Mouse (Mus musculus) embryonic stem cell, embryonic (primary cell): ENCODE data around the gene Hist1h2bq.
"Not testable (repeated sequence)": the region's sequence is repeated elsewhere in the genome, so short reads cannot be mapped to it uniquely, and the experiment has no call there.

Experiments used
- CTCF ChIA-PET, 4 experiments: fragments of 300-600 bp in 2 of 4; fragments of 350-600 bp in 2 of 4; sonication (Branson Sonifier 250); formaldehyde crosslinking; loops; one replicate each; lab custom pipeline; 2022; ENCODE audit warnings: inconsistent platforms in 2 of 4; lab: Charles Lee
- POLR2A ChIA-PET, 4 experiments: fragments of 300-600 bp in 2 of 4; fragments of 350-600 bp in 2 of 4; sonication (Branson Sonifier 250); formaldehyde crosslinking; loops; one replicate each; lab custom pipeline; 2022; ENCODE audit warnings: antibody characterized with exemption in 4 of 4, inconsistent platforms in 1 of 4; lab: Charles Lee

The Hist1h2bq gene

GRCm38 (mm10) chr13:21803058-21803457, 6.9 kb downstream of the Hist1h2bq start:
- CTCF ChIA-PET, POLR2A ChIA-PET: not testable (repeated sequence)

- CTCF ChIA-PET, POLR2A ChIA-PET: not testable (repeated sequence)
These were observed 12.8 kb downstream of the Hist1h2bq start for GRCm38 (mm10) chr13:21797163-21797562.

GRCm38 (mm10) chr13:21795584-21795983, 14.4 kb downstream of the Hist1h2bq start:
- CTCF ChIA-PET = no interaction called here
- POLR2A ChIA-PET = interaction anchor here in 2 of 4 experiments (0.9 to 1.5 kb wide), 4 partner anchors 8 to 85 kb away, joined by 3 to 5 read pairs (median 4); partner anchors contain the start of genes Hist1h1b (in 1 of the 2), Hist1h2an (in 1 of the 2) and Hist1h2bp (in 1 of the 2)

- ChIA-PET POLR2A (interaction anchor here (0.5 to 22.5 kb wide), 55 partner anchors 8 to 1948 kb away, joined by 3 to 823 read pairs (median 5); partner anchors contain the start of genes Hist1h2ak (in 4 of the 4), Hist1h2bn (in 4 of the 4), Hist1h1b (in 3 of the 4) and Hist1h2ai (in 3 of the 4)), CTCF (no interaction called here)
These were observed 19.3 kb downstream of the Hist1h2bq start for GRCm38 (mm10) chr13:21790601-21791283.

GRCm38 (mm10) chr13:21789925-21790324, 20.1 kb downstream of the Hist1h2bq start:
- ChIA-PET CTCF (no interaction called here), POLR2A (interaction anchor here in 3 of 4 experiments (0.5 to 22.5 kb wide), 26 partner anchors 9 to 618 kb away, joined by 3 to 823 read pairs (median 10); partner anchors contain the start of genes Hist1h1b (in 3 of the 3), Hist1h2ai (in 3 of the 3), Hist1h2ak (in 3 of the 3) and Hist1h2bl (in 3 of the 3))

- ChIA-PET POLR2A (interaction anchor here (0.5 to 22.5 kb wide), 82 partner anchors 7 to 1956 kb away, joined by 3 to 823 read pairs (median 7); partner anchors contain the start of genes Hist1h2ag (in 4 of the 4), Hist1h2ai (in 4 of the 4), Hist1h2ak (in 4 of the 4) and Hist1h2bj (in 4 of the 4)), CTCF (interaction anchor here in 2 of 4 experiments (0.6 to 1.5 kb wide), 2 partner anchors 44 to 255 kb away, joined by 3 to 4 read pairs; partner anchors contain the start of genes Hist1h2ag (in 1 of the 2) and Hist1h2bj (in 1 of the 2))
These were observed 22.0 kb downstream of the Hist1h2bq start for GRCm38 (mm10) chr13:21787760-21788593.

GRCm38 (mm10) chr13:21786899-21787629, 22.9 kb downstream of the Hist1h2bq start, which contains the start of the genes Hist1h2an and Hist1h2bp:
Hist1h2an (minus strand) TSS chr13:21787218.
Hist1h2bp (plus strand) TSS chr13:21787461.
- CTCF ChIA-PET = interaction anchor here in 2 of 4 experiments (0.6 to 1.5 kb wide), 2 partner anchors 43 to 256 kb away, joined by 3 to 4 read pairs; partner anchors contain the start of genes Hist1h2ag (in 1 of the 2) and Hist1h2bj (in 1 of the 2)
- POLR2A ChIA-PET = interaction anchor here (0.6 to 22.5 kb wide), 94 partner anchors 8 to 1973 kb away, joined by 3 to 823 read pairs (median 5); partner anchors contain the start of genes Hist1h2ag (in 4 of the 4), Hist1h2ai (in 4 of the 4), Hist1h2ak (in 4 of the 4) and Hist1h2bj (in 4 of the 4)

GRCm38 (mm10) chr13:21786189-21786898, 23.7 kb downstream of the Hist1h2bq start:
- ChIA-PET POLR2A (interaction anchor here (0.6 to 22.5 kb wide), 86 partner anchors 7 to 1977 kb away, joined by 3 to 823 read pairs (median 6); partner anchors contain the start of genes Hist1h2ai (in 4 of the 4), Hist1h2ak (in 4 of the 4), Hist1h2bl (in 4 of the 4) and Hist1h2bn (in 4 of the 4)), CTCF (interaction anchor here in 1 of 4 experiments (1.5 kb wide), 1 partner anchor 257 kb away, joined by 3 read pairs; the partner anchor contains the start of genes Hist1h2ag and Hist1h2bj)

GRCm38 (mm10) chr13:21784311-21784710, 25.7 kb downstream of the Hist1h2bq start:
- POLR2A ChIA-PET = interaction anchor here in 3 of 4 experiments (0.6 to 22.5 kb wide), 32 partner anchors 9 to 1980 kb away, joined by 3 to 823 read pairs (median 4); partner anchors contain the start of genes Hist1h2ai (in 3 of the 3), Hist1h2ak (in 3 of the 3), Hist1h2bj (in 3 of the 3) and Hist1h2bl (in 3 of the 3)
- CTCF ChIA-PET = interaction anchor here in 1 of 4 experiments (0.7 kb wide), 1 partner anchor 49 kb away, joined by 3 read pairs; no protein-coding TSS in a partner anchor

- ChIA-PET POLR2A (interaction anchor here in 3 of 4 experiments (0.8 to 22.5 kb wide), 28 partner anchors 9 to 1980 kb away, joined by 3 to 823 read pairs (median 6); partner anchors contain the start of genes Hist1h2ai (in 3 of the 3), Hist1h2ak (in 3 of the 3), Hist1h2bj (in 3 of the 3) and Hist1h2bl (in 3 of the 3)), CTCF (no interaction called here)
These were observed 26.2 kb downstream of the Hist1h2bq start for GRCm38 (mm10) chr13:21783734-21784161.

- CTCF ChIA-PET = no interaction called here
- POLR2A ChIA-PET = interaction anchor here (0.8 to 22.5 kb wide), 39 partner anchors 8 to 1981 kb away, joined by 3 to 823 read pairs (median 6); partner anchors contain the start of genes Hist1h2ak (in 4 of the 4), Hist1h2bn (in 4 of the 4), Hist1h2ai (in 3 of the 4) and Hist1h2bl (in 3 of the 4)
These were observed 26.8 kb downstream of the Hist1h2bq start, which contains the start of gene Hist1h3i for GRCm38 (mm10) chr13:21783255-21783617. Hist1h3i (minus strand) TSS chr13:21783370.

- POLR2A ChIA-PET = interaction anchor here (0.5 to 22.5 kb wide), 50 partner anchors 8 to 1979 kb away, joined by 3 to 823 read pairs (median 5); partner anchors contain the start of genes Hist1h2ak (in 4 of the 4), Hist1h2bn (in 4 of the 4), Hist1h2ai (in 3 of the 4) and Hist1h2bm (in 3 of the 4)
- CTCF ChIA-PET = interaction anchor here in 1 of 4 experiments (0.7 kb wide), 1 partner anchor 34 kb away, joined by 3 read pairs; no protein-coding TSS in a partner anchor
These were observed 27.4 kb downstream of the Hist1h2bq start for GRCm38 (mm10) chr13:21782361-21783254.

GRCm38 (mm10) chr13:21781639-21782038, 28.4 kb downstream of the Hist1h2bq start:
- POLR2A ChIA-PET = interaction anchor here (0.6 to 22.5 kb wide), 36 partner anchors 8 to 1799 kb away, joined by 3 to 823 read pairs (median 10); partner anchors contain the start of genes Hist1h2ak (in 4 of the 4), Hist1h2bn (in 4 of the 4), Hist1h2bm (in 3 of the 4) and Hist1h2ag (in 2 of the 4)
- CTCF ChIA-PET = no interaction called here

- CTCF ChIA-PET = interaction anchor here in 1 of 4 experiments (0.7 kb wide), 1 partner anchor 263 kb away, joined by 3 read pairs; no protein-coding TSS in a partner anchor
These were observed 28.9 kb downstream of the Hist1h2bq start for GRCm38 (mm10) chr13:21781021-21781555.

More at GRCm38 (mm10) chr13:21781021-21781555, 28.9 kb downstream of the Hist1h2bq start:
- POLR2A ChIA-PET = interaction anchor here (0.8 to 22.5 kb wide), 40 partner anchors 9 to 1981 kb away, joined by 3 to 823 read pairs (median 13); partner anchors contain the start of genes Hist1h2ai (in 4 of the 4), Hist1h2ak (in 4 of the 4), Hist1h2bn (in 4 of the 4) and Hist1h3h (in 4 of the 4)
